Mouse (Mus musculus): ENCODE measurements around the gene Ctbp2. TPM values are rescaled to one million over a fixed set of nuclear protein-coding genes. Genes with fewer than 3 reads are reported as not detected.

Gene Ctbp2
- polyA plus RNA-seq, 1 experiment from 2014 or later: 134 TPM

DNA sequence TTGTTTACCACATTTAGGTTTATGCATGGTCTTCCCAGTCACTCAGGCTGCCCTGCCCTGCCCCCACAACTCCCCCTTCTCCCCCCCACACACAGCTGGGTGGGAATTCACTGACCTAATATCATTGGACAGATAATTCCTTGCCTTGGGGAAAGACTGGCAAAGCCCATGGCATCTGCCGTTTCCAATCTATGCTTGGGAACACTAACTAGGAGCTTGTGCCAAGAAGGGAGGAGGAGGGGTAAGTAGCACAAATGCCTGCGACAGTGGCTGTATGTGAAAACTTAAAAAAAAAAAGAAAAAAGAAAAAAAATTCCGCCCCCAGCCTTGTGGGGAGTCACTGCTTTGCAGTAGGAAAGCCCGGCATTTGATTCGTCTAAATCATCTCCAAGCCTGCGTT, 57.4 kb downstream of the Ctbp2 start:
- H3K4me2 ChIP-seq (replicated peaks; ENCODE audit: low read depth, low read length): no peak overlapping the region
- no peak overlapping the region for H3K4me3 ChIP-seq (ENCODE audit: low read depth, low read length)
- DNase-seq (ENCODE audit: low spot score) (no peak), ATAC-seq (ENCODE audit: low FRiP score) (no peak)
- peaks cover 10% of the 10 kb centered on the region; the same call in 1 of the 2 replicates for H3K4me1 ChIP-seq (replicated peaks; ENCODE audit: control insufficient read depth, insufficient read depth, low read length)
- 52% methylated on average over 6 of the region's 6 CpGs for WGBS
- no peaks in the 10 kb centered on the region for H3K9me3 ChIP-seq (ENCODE audit: control insufficient read depth, low read length)
- no peak overlapping the region for H3K27ac ChIP-seq (ENCODE audit: low read depth, low read length)
- H3K27me3 ChIP-seq (ENCODE audit: control insufficient read depth, insufficient read depth, low read length): no peaks in the 10 kb centered on the region
- H3K36me3 ChIP-seq (ENCODE audit: control insufficient read depth, insufficient read depth, low read length): 0 out of 2 replicates have a peak, but pooled peaks cover 2% of the 10 kb centered on the region
- H3K9ac ChIP-seq (ENCODE audit: low read depth, low read length): no peak overlapping the region

DNA sequence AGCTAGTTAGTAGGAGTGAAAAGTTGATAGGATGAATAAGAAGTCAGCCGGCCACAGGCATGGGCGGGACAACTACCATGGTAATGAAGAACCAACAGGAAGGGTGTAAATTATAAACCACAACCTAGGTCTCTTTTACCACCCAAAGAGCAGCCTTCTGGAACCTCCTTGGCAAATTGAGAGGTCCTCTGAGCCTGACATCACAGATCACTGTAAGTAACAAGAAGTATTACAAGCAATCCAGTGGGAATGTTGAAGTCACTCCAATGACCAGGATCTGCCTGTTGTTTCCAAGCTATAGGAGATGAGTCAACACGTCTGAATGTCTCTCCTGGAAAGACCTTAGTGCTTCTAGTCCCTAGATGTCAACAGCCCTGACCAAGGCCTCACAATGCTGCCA, 62.1 kb downstream of the Ctbp2 start:
- Histone ChIP-seq H3K9me3 (ENCODE audit: control insufficient read depth, low read length) (no peaks in the 10 kb centered on the region), H3K4me2 (replicated peaks; ENCODE audit: low read depth, low read length) (no peak overlapping the region), H3K9ac (ENCODE audit: low read depth, low read length) (no peak overlapping the region), H3K4me3 (ENCODE audit: low read depth, low read length) (no peak overlapping the region), H3K27ac (ENCODE audit: low read depth, low read length) (no peak overlapping the region), H3K4me1 (replicated peaks; ENCODE audit: control insufficient read depth, insufficient read depth, low read length) (no peaks in the 10 kb centered on the region; the same call in 1 of the 2 replicates), H3K36me3 (ENCODE audit: control insufficient read depth, insufficient read depth, low read length) (no peaks in the 10 kb centered on the region), H3K27me3 (ENCODE audit: control insufficient read depth, insufficient read depth, low read length) (no peaks in the 10 kb centered on the region)
- no peak for DNase-seq (ENCODE audit: low spot score)
- WGBS: 91% methylated on average over 3 of the region's 3 CpGs
- no peak for ATAC-seq (ENCODE audit: low FRiP score)

DNA sequence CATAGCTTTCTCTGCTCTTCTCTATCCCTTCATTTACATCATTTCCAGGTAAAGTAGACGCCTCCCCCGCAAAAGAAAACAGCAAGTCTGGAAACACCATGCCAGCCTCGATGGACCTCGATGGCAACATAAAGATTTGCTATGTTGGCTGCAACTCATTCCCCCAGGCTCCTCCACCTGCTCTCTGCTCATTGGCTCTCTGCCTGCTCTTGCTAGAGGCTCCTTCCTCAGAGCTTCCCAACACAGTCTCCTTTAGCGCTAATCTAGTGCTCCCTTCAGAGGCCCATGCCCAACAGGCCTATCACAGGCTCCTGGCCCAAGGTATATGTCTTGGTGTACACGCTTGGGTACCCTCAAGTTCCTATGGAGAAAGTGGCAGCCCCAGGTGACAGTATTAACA, 64.0 kb downstream of the Ctbp2 start:
- 94% methylated on average over 6 of the region's 6 CpGs for WGBS
- ATAC-seq (ENCODE audit: low FRiP score) (no peak), DNase-seq (ENCODE audit: low spot score) (no peak)
- Histone ChIP-seq H3K4me3 (ENCODE audit: low read depth, low read length) (no peak overlapping the region), H3K9me3 (ENCODE audit: control insufficient read depth, low read length) (no peaks in the 10 kb centered on the region), H3K4me2 (replicated peaks; ENCODE audit: low read depth, low read length) (no peak overlapping the region), H3K4me1 (replicated peaks; ENCODE audit: control insufficient read depth, insufficient read depth, low read length) (no peaks in the 10 kb centered on the region), H3K27me3 (ENCODE audit: control insufficient read depth, insufficient read depth, low read length) (no peaks in the 10 kb centered on the region), H3K9ac (ENCODE audit: low read depth, low read length) (no peak overlapping the region), H3K36me3 (ENCODE audit: control insufficient read depth, insufficient read depth, low read length) (no peaks in the 10 kb centered on the region), H3K27ac (ENCODE audit: low read depth, low read length) (no peak overlapping the region)

DNA sequence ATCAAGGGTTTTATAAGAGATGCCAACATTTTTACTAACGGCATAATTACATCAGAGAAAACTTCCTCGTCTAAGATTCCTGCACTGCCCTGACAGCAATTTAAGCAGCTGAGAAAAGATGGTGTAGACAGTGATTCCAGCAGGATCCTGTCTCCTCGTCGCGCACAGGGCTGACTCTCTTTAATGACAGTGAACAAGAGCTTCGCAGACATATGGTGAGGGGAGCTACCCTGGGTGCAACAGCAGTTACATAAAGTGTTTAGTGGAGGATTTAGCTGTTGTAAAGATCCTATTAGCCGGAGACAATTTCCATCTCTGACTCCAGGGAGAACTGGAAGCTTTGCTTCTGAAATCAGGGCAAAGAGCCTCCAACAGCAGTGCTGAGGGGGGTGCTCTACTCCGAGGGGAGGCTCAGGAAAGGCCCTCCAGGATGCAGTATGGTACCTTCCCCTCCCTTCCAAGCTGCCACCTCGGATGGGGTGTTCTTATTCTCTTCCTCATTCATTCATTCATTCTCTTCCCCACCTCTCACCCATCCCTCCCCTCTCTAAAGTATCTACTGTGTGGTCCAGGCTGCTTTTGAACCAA, 64.5 kb downstream of the Ctbp2 start:
- H3K36me3 ChIP-seq (ENCODE audit: control insufficient read depth, insufficient read depth, low read length): no peaks in the 10 kb centered on the region
- DNase-seq (ENCODE audit: low spot score): no peak
- WGBS: 82% methylated on average over 9 of the region's 9 CpGs

DNA sequence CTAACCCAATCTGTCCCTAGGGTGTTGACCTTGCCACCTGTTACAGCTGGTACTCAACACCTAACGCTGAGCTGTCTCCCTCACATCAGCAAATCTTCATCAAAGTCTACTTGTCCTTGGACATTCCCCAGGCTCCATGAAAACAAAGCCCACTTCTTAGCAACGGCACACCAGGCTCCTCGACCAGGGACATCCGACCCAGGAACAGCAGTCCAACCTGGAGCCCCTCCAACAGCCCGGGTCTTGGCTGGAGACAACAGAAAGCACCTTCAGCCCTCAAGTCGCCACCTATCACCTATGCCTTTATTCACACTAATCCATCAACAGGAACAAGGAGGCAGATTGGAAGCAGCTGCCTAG, 65.0 kb downstream of the Ctbp2 start:
- no peak overlapping the region for H3K27ac ChIP-seq (ENCODE audit: low read depth, low read length)
- no peaks in the 10 kb centered on the region for H3K4me1 ChIP-seq (replicated peaks; ENCODE audit: control insufficient read depth, insufficient read depth, low read length)
- no peaks in the 10 kb centered on the region for H3K36me3 ChIP-seq (ENCODE audit: control insufficient read depth, insufficient read depth, low read length)
- ATAC-seq (ENCODE audit: low FRiP score) (no peak), DNase-seq (ENCODE audit: low spot score) (no peak)
- H3K4me2 ChIP-seq (replicated peaks; ENCODE audit: low read depth, low read length): no peak overlapping the region
- H3K9me3 ChIP-seq (ENCODE audit: control insufficient read depth, low read length): no peaks in the 10 kb centered on the region
- 75% methylated on average over 6 of the region's 6 CpGs for WGBS
- H3K9ac ChIP-seq (ENCODE audit: low read depth, low read length): no peak overlapping the region
- H3K27me3 ChIP-seq (ENCODE audit: control insufficient read depth, insufficient read depth, low read length): no peaks in the 10 kb centered on the region
- H3K4me3 ChIP-seq (ENCODE audit: low read depth, low read length): no peak overlapping the region

More for the DNA sequence above, 64.5 kb downstream of the Ctbp2 start:
- H3K4me2 ChIP-seq (replicated peaks; ENCODE audit: low read depth, low read length): no peak overlapping the region
- no peaks in the 10 kb centered on the region for H3K4me1 ChIP-seq (replicated peaks; ENCODE audit: control insufficient read depth, insufficient read depth, low read length)
- H3K9ac ChIP-seq (ENCODE audit: low read depth, low read length): no peak overlapping the region
- no peaks in the 10 kb centered on the region for H3K27me3 ChIP-seq (ENCODE audit: control insufficient read depth, insufficient read depth, low read length)
- ATAC-seq (ENCODE audit: low FRiP score): no peak
- no peak overlapping the region for H3K4me3 ChIP-seq (ENCODE audit: low read depth, low read length)
- H3K27ac ChIP-seq (ENCODE audit: low read depth, low read length): no peak overlapping the region
- H3K9me3 ChIP-seq (ENCODE audit: control insufficient read depth, low read length): no peaks in the 10 kb centered on the region

DNA sequence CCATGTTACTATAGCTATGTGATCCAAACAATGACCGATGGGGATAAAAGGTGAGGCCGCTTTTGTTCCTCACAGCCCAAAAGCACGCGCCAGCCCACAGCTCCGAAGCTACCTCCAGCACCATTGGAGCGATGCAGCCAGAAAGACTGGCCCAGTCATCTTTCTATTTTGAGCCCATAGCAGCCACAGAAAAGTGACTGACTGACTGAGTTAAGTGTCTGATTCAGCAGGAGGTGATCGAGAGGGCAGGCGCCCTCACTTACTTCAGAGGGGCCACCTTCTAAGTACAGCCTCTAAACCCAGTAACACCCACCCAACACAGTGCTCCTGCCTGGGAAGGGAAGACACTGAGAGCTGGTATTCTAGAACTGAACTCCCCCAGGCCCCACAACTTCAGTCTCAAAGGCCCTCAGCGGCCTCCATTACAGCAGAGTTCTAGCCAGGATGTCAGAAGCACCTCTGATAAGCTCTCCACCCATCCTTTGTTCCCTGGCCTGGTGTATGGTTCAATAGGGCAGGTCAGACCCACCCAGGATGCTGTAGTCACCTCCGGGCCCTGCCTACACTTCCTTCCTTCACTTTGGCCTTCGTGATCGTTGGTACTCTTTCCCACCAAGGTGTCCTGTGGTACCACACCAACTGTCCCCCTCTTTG, 65.5 kb downstream of the Ctbp2 start:
- Histone ChIP-seq H3K36me3 (ENCODE audit: control insufficient read depth, insufficient read depth, low read length) (no peaks in the 10 kb centered on the region), H3K4me3 (ENCODE audit: low read depth, low read length) (no peak overlapping the region), H3K9me3 (ENCODE audit: control insufficient read depth, low read length) (no peaks in the 10 kb centered on the region), H3K27me3 (ENCODE audit: control insufficient read depth, insufficient read depth, low read length) (no peaks in the 10 kb centered on the region), H3K4me1 (replicated peaks; ENCODE audit: control insufficient read depth, insufficient read depth, low read length) (no peaks in the 10 kb centered on the region), H3K27ac (ENCODE audit: low read depth, low read length) (no peak overlapping the region), H3K9ac (ENCODE audit: low read depth, low read length) (no peak overlapping the region), H3K4me2 (replicated peaks; ENCODE audit: low read depth, low read length) (no peak overlapping the region)
- WGBS: 92% methylated on average over 12 of the region's 12 CpGs
- DNase-seq (ENCODE audit: low spot score): no peak
- no peak for ATAC-seq (ENCODE audit: low FRiP score)

DNA sequence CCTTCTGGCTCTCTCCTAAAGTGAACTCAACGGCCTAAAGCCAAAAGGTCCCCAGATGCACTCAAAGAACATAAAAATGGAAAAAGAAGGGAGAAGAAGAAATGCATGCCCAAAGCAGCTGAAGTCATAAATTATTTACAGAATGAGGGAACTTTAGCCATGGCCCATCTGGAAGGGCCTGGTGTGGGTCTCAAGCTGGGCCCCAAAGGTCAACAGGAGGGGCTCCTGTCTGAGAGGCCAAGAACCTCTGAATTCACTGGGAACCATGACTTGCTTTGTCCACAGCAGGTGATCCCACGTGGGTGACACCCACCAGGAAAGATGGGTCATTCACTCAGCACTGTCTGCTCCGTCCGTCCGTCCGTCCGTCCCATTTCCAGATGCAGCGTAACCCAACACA, 67.2 kb downstream of the Ctbp2 start:
- Histone ChIP-seq H3K27ac (ENCODE audit: low read depth, low read length) (no peak overlapping the region), H3K4me2 (replicated peaks; ENCODE audit: low read depth, low read length) (no peak overlapping the region), H3K9me3 (ENCODE audit: control insufficient read depth, low read length) (no peaks in the 10 kb centered on the region), H3K9ac (ENCODE audit: low read depth, low read length) (no peak overlapping the region), H3K4me3 (ENCODE audit: low read depth, low read length) (no peak overlapping the region), H3K27me3 (ENCODE audit: control insufficient read depth, insufficient read depth, low read length) (no peaks in the 10 kb centered on the region), H3K4me1 (replicated peaks; ENCODE audit: control insufficient read depth, insufficient read depth, low read length) (no peaks in the 10 kb centered on the region), H3K36me3 (ENCODE audit: control insufficient read depth, insufficient read depth, low read length) (no peaks in the 10 kb centered on the region)
- no peak for ATAC-seq (ENCODE audit: low FRiP score)
- DNase-seq (ENCODE audit: low spot score): no peak
- WGBS: 91% methylated on average over 8 of the region's 8 CpGs

DNA sequence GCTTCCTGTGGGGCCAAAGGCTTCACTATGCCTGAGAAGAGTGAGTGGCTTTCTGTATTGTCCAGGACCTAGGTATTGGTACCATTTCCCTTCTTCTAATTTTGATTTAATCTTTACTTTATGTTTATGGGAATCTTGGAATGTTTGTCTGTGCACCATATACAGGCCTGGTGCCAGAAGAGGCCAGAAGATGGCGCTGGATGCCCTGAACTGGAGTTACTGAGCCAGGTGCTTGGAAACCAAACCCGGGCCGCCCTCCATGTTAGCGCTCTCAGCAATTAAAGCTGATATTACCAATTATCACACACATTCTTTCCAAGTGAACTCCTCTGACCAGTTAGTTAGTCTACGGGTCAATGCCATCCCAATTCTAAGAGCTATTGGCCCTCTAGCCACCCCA, 69.7 kb downstream of the Ctbp2 start:
- no peak overlapping the region for H3K4me2 ChIP-seq (replicated peaks; ENCODE audit: low read depth, low read length)
- DNase-seq (ENCODE audit: low spot score) (no peak), ATAC-seq (ENCODE audit: low FRiP score) (no peak)
- no peaks in the 10 kb centered on the region for H3K4me1 ChIP-seq (replicated peaks; ENCODE audit: control insufficient read depth, insufficient read depth, low read length)
- no peak overlapping the region for H3K9ac ChIP-seq (ENCODE audit: low read depth, low read length)
- no peaks in the 10 kb centered on the region for H3K36me3 ChIP-seq (ENCODE audit: control insufficient read depth, insufficient read depth, low read length)
- H3K4me3 ChIP-seq (ENCODE audit: low read depth, low read length): no peak overlapping the region
- no peaks in the 10 kb centered on the region for H3K9me3 ChIP-seq (ENCODE audit: control insufficient read depth, low read length)
- H3K27me3 ChIP-seq (ENCODE audit: control insufficient read depth, insufficient read depth, low read length): no peaks in the 10 kb centered on the region
- no peak overlapping the region for H3K27ac ChIP-seq (ENCODE audit: low read depth, low read length)
- 91% methylated on average over 5 of the region's 5 CpGs for WGBS

DNA sequence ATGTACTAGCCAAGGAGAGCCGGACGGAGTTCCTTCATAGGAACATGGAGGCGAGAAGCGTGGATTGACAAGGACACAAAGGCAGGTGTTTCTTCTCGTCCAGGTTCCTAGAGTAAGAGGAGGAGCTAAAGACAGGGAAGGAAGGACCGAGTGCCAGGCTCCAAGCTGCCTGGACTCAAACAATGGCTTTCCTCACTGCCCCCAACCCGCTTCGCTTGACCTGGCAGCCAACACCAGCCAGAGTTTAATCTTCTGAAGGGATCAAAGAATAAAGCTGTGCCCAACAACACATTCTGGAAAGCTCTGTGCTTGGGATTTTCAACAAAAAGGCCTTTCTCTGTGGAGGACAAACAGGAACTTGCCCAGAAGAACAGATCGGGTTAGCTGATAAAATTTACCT, 70.4 kb downstream of the Ctbp2 start:
- Histone ChIP-seq H3K9ac (ENCODE audit: low read depth, low read length) (no peak overlapping the region), H3K9me3 (ENCODE audit: control insufficient read depth, low read length) (no peaks in the 10 kb centered on the region), H3K36me3 (ENCODE audit: control insufficient read depth, insufficient read depth, low read length) (no peaks in the 10 kb centered on the region), H3K4me3 (ENCODE audit: low read depth, low read length) (no peak overlapping the region), H3K27ac (ENCODE audit: low read depth, low read length) (no peak overlapping the region), H3K27me3 (ENCODE audit: control insufficient read depth, insufficient read depth, low read length) (no peaks in the 10 kb centered on the region), H3K4me1 (replicated peaks; ENCODE audit: control insufficient read depth, insufficient read depth, low read length) (no peaks in the 10 kb centered on the region), H3K4me2 (replicated peaks; ENCODE audit: low read depth, low read length) (no peak overlapping the region)
- ATAC-seq (ENCODE audit: low FRiP score) (no peak), DNase-seq (ENCODE audit: low spot score) (no peak)
- WGBS: 79% methylated on average over 9 of the region's 9 CpGs

Data from hindbrain, embryonic 11.5 days (tissue).